Mouse (Mus musculus) limb, embryonic 10.5 days (tissue): ENCODE data around the gene Asah2. TPM values are rescaled to one million over a fixed set of nuclear protein-coding genes. Genes with fewer than 3 reads are reported as not detected.
"Not testable (repeated sequence)": the region's sequence is repeated elsewhere in the genome, so short reads cannot be mapped to it uniquely, and the experiment has no call there.

ENCODE experiments used
- DNase-seq: peaks from one replicate; pipeline ENCODE4 v3.0.0-alpha.2; 2017; ENCODE audit warnings: low spot score
- H3K27ac ChIP-seq: fragments of 300-500 bp; sonication (generic); 2 replicates; pipeline ENCODE4 v1.5.1; 2016; ENCODE audit warnings: mild to moderate bottlenecking
- H3K27me3 ChIP-seq: fragments of 300-500 bp; sonication (generic); 2 replicates; pipeline ENCODE4 v1.6.1; 2016; ENCODE audit warnings: low read depth, mild to moderate bottlenecking; ENCODE audit not compliant: poor library complexity, severe bottlenecking
- H3K36me3 ChIP-seq: fragments of 300-500 bp; sonication (generic); 2 replicates; pipeline ENCODE4 v1.6.1; 2016; ENCODE audit warnings: mild to moderate bottlenecking, moderate library complexity
- H3K4me1 ChIP-seq: fragments of 300-500 bp; sonication (generic); 2 replicates; pipeline ENCODE4 v1.6.1; 2016
- H3K4me3 ChIP-seq: fragments of 300-500 bp; sonication (generic); 2 replicates; pipeline ENCODE4 v1.5.1; 2016; ENCODE audit warnings: mild to moderate bottlenecking, moderate library complexity
- H3K9me3 ChIP-seq: fragments of 300-500 bp; sonication (generic); replicated peaks from 2 replicates; pipeline ENCODE4 v1.6.1; 2016; ENCODE audit warnings: mild to moderate bottlenecking
- WGBS: fragments of 180-500 bp; shearing (Covaris S2); methylation state at CpG from one replicate; pipeline ENCODE4 v1.1.7; 2016; 5-methylcytosine and 5-hydroxymethylcytosine counted together
- polyA plus RNA-seq: library from polyadenylated mRNA; unstranded; fragments of >200 nt; fragmentation: Nextera tagmentation; extraction: Ambion mirVana; gene quantifications from 2 replicates; pipeline ENCODE4 v1.2.1, GENCODE M21; 2016

Gene Asah2
- polyA plus RNA-seq: 0.56 and 0.73 TPM in 2 replicates

DNA sequence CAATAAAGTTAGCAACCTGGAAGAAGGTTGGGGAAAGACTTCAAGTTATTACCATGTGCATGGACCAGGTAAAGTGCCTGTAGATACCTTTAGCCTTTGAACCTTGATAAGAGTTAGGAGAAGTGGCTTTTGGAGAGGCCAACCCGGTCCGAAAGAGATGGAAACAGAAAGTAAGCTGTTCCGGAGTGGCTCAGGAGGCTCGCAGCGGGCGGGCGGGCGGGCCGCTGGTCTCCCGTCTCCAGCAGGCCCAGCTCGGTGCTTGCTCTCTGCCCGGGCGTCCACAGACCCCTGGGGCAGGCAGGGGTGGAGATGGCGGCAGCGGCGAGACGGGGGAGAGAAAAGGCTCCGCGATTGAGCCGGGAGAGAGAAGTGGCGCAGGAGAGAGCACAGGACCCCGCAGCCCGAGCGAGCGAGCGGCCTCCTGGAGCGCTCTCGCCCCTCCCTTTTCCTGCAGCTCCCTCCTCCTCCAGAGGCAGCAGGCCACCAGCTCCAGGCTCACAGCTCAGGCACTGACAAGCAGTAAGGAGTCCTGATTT lies at the start of gene Asah2:
Asah2 (minus strand) TSS at position 441 of the 536 bp plus-strand sequence.
- Histone ChIP-seq H3K4me3 (peak within 1 kb of the TSS; percentile 72), H3K9me3 (no peaks in the 10 kb centered on the region; the same call in 1 of the 2 replicates), H3K27me3 (0 out of 2 replicates have a peak, but pooled peaks cover 3% of the 10 kb centered on the region), H3K36me3 (no peaks in the 10 kb centered on the region), H3K27ac (peak within 1 kb of the TSS; percentile 95), H3K4me1 (peaks cover 10% of the 10 kb centered on the region; the same call in 1 of the 2 replicates)
- DNase-seq: peak; percentile 82
- under 1% methylated on average over 28 of the region's 28 CpGs for whole genome bisulfite sequencing

GRCm38 (mm10) chr19:32157045-32157444 lies 49.0 kb upstream of the Asah2 start:
- Histone ChIP-seq H3K9me3 (no peaks in the 10 kb centered on the region), H3K36me3 (peaks cover 16% of the 10 kb centered on the region; the same call in 1 of the 2 replicates), H3K27me3 (no peaks in the 10 kb centered on the region), H3K27ac (0 out of 2 replicates have a peak overlapping the region, but pooled peaks have one; percentile 36), H3K4me3 (no peak overlapping the region), H3K4me1 (no peaks in the 10 kb centered on the region)
- 88% methylated on average over 6 of the region's 6 CpGs for WGBS
- no peak for DNase-seq

DNA sequence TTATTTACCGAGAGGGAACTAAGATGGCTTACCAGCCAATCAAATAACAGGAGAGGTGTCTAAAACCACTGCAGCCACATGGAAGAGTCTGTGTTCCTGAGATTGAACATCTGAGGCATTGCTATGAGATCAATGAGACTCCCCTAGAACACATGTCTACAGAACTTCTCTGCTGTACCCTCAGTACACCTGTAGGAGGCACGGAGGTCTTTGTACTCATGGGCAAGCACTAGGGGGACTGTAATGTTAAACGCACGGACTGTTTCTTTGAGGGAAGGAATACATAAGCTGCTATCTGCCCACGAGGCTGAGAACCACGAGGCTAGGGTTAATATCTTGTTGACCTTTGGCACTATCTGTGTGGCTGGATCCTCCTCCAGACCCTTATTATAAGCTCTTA lies 44.5 kb upstream of the Asah2 start:
- Histone ChIP-seq H3K27ac (no peak overlapping the region), H3K36me3 (no peaks in the 10 kb centered on the region), H3K4me1 (no peaks in the 10 kb centered on the region), H3K4me3 (no peak overlapping the region), H3K9me3 (no peaks in the 10 kb centered on the region), H3K27me3 (no peaks in the 10 kb centered on the region)
- no peak for DNase-seq
- WGBS: 81% methylated on average over 6 of the region's 6 CpGs

DNA sequence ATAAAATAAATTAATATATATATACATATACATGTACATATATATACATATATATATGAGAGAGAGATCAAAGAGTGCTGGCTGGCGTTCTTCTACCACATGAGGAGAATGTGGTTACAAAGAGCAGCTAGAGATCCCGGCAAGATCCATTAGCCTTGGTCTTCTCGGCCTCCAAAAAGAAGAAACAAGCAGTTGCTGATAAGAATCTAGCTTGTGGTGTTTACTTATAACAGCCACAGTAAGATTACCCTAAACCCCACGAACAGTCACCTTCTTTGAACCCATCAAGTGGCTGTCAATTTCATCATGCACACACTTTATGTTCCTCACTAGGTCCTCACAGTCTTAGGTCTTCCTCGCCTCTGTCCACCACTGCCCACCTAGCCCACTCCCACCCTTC lies 40.7 kb upstream of the Asah2 start:
- H3K4me1 ChIP-seq: no peaks in the 10 kb centered on the region
- no peak overlapping the region for H3K4me3 ChIP-seq
- no peaks in the 10 kb centered on the region for H3K27me3 ChIP-seq
- H3K36me3 ChIP-seq: no peaks in the 10 kb centered on the region
- 73% methylated on average over 5 of the region's 5 CpGs for WGBS
- H3K9me3 ChIP-seq: no peaks in the 10 kb centered on the region
- no peak overlapping the region for H3K27ac ChIP-seq
- no peak for DNase-seq

DNA sequence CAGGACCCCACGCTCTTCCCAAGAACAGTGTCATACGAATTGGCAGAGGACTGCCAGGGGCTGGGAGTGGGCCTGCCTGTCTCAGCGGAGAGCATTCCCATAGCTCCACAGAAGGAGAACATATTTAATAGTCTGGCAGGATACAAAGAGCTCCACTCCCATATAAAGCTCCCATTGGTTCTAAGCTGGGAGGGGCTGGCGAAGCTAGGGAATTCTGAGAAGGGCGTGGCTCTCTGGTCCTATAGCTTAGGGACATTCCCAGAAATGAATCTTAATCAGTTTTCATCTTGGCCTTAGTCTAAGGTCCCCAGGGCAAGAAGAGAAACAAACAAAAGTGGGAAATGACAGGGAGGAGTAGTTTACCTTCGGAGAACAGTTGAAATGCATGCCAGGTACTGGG lies 34.4 kb upstream of the Asah2 start:
- Histone ChIP-seq H3K27ac (no peak overlapping the region), H3K4me3 (no peak overlapping the region), H3K36me3 (no peaks in the 10 kb centered on the region), H3K27me3 (no peaks in the 10 kb centered on the region), H3K9me3 (no peaks in the 10 kb centered on the region), H3K4me1 (no peaks in the 10 kb centered on the region)
- DNase-seq: no peak
- WGBS: 94% methylated on average over 6 of the region's 6 CpGs

DNA sequence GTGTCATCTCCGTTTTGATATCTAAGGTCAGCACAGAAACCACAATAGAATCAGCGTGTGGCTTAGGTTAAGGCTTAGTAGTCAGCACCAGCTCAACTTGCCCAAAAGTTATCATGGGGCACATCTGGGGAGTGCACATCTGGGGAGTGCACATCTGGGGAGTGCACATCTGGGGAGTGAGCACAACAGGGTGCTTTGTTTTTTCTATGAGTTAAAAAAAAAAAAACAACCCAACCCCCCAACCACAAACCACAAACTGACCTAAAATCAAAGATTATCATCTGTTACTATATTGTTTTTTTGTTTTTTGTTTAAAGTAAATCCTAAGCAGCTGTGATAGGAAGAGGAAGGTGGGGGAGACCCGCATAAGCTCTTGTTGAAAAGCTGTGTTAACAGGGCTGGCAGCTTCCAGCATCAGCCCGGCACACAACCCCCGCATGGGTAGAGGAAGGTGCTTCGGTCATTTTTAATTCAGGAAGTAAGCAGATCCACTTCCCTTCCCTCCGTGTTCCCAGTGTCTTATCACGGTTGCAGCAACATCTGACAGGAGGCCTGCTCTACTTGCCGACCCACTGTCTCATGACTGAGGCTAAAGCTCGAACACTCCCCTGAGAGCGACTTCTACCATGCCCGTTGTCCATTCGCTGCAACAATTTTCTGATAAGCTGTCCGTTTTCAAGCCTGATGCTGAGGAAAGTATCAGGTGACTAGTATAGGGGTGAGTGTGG lies 30.5 kb upstream of the Asah2 start:
- WGBS: 82% methylated on average over 14 of the region's 14 CpGs
- no peaks in the 10 kb centered on the region for H3K27me3 ChIP-seq

GRCm38 (mm10) chr19:32137904-32138303 lies 29.9 kb upstream of the Asah2 start:
- Histone ChIP-seq H3K4me3 (no peak overlapping the region), H3K27ac (no peak overlapping the region), H3K27me3 (no peaks in the 10 kb centered on the region), H3K9me3 (no peaks in the 10 kb centered on the region), H3K36me3 (no peaks in the 10 kb centered on the region), H3K4me1 (peaks cover 5% of the 10 kb centered on the region)
- DNase-seq: no peak
- WGBS: 86% methylated on average over 5 of the region's 5 CpGs

More for the DNA sequence above, 30.5 kb upstream of the Asah2 start:
- Histone ChIP-seq H3K9me3 (no peaks in the 10 kb centered on the region), H3K4me1 (peaks cover 5% of the 10 kb centered on the region), H3K36me3 (no peaks in the 10 kb centered on the region), H3K4me3 (no peak overlapping the region), H3K27ac (no peak overlapping the region)
- DNase-seq: no peak

- no peak overlapping the region for H3K4me3 ChIP-seq
- no peak overlapping the region for H3K27ac ChIP-seq
- WGBS: 64% methylated on average over 4 of the region's 4 CpGs
- no peak for DNase-seq
- peaks cover 7% of the 10 kb centered on the region for H3K4me1 ChIP-seq
- H3K9me3 ChIP-seq: no peaks in the 10 kb centered on the region
- H3K36me3 ChIP-seq: no peaks in the 10 kb centered on the region
- H3K27me3 ChIP-seq: no peaks in the 10 kb centered on the region
Observed at GRCm38 (mm10) chr19:32136888-32137625, 29.0 kb upstream of the Asah2 start.

DNA sequence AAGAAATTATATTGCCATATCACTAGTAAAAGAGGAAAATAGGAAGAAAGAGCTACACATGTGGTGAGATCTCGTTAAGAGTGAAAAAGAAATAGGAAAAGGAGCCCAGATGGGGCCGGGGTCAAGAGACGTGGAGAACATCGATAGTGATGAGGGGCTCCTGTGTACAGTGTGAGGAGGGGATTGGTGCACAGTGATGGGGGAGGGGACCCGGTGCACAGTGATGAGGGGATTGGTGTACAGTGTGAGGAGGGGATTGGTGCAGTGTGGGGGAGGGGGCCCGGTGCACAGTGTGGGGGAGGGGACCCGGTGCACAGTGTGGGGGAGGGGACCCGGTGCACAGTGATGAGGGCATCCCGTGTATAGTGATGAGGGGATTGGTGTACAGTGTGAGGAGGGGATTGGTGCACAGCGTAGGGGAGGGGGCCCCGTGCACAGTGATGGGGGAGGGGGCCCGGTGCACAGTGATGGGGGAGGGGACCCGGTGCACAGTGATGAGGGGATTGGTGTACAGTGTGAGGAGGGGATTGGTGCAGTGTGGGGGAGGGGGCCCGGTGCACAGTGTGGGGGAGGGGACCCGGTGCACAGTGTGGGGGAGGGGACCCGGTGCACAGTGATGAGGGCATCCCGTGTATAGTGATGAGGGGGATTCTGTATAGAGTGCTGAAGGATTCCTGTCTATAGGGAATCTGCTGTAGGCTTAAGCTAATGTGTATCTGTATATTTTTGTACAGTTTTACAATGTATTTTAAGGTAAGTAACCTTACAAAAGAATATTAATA lies 23.9 kb upstream of the Asah2 start:
- not testable (repeated sequence) for DNase-seq, H3K27me3 ChIP-seq, H3K36me3 ChIP-seq, H3K9me3 ChIP-seq, H3K4me3 ChIP-seq, H3K27ac ChIP-seq
- peaks cover 17% of the 10 kb centered on the region for H3K4me1 ChIP-seq
- 89% methylated on average over 17 of the region's 17 CpGs for WGBS

GRCm38 (mm10) chr19:32129281-32129680 lies 21.3 kb upstream of the Asah2 start:
- H3K27me3 ChIP-seq: no peaks in the 10 kb centered on the region
- peaks cover 15% of the 10 kb centered on the region for H3K4me1 ChIP-seq
- no peak overlapping the region for H3K4me3 ChIP-seq
- WGBS: 96% methylated on average over 8 of the region's 8 CpGs
- H3K9me3 ChIP-seq: no peaks in the 10 kb centered on the region
- no peak overlapping the region for H3K27ac ChIP-seq
- H3K36me3 ChIP-seq: no peaks in the 10 kb centered on the region
- no peak for DNase-seq

- DNase-seq: no peak
- no peaks in the 10 kb centered on the region for H3K9me3 ChIP-seq
Observed at GRCm38 (mm10) chr19:32127180-32127850, 19.3 kb upstream of the Asah2 start.

GRCm38 (mm10) chr19:32124155-32124554 lies 16.1 kb upstream of the Asah2 start:
- DNase-seq: no peak
- Histone ChIP-seq H3K27me3 (no peaks in the 10 kb centered on the region), H3K4me1 (0 out of 2 replicates have a peak, but pooled peaks cover 4% of the 10 kb centered on the region), H3K9me3 (no peaks in the 10 kb centered on the region), H3K27ac (no peak overlapping the region), H3K4me3 (no peak overlapping the region), H3K36me3 (no peaks in the 10 kb centered on the region)
- 90% methylated on average over 9 of the region's 9 CpGs for WGBS

More at GRCm38 (mm10) chr19:32127180-32127850, 19.3 kb upstream of the Asah2 start:
- 77% methylated on average over 10 of the region's 10 CpGs for WGBS
- no peak overlapping the region for H3K27ac ChIP-seq
- H3K36me3 ChIP-seq: no peaks in the 10 kb centered on the region
- H3K4me3 ChIP-seq: no peak overlapping the region
- no peaks in the 10 kb centered on the region for H3K27me3 ChIP-seq
- H3K4me1 ChIP-seq: peaks cover 15% of the 10 kb centered on the region; the same call in 1 of the 2 replicates
